Mouse (Mus musculus): Measurements from ENCODE around the gene Adora1. TPM values are rescaled to one million over a fixed set of nuclear protein-coding genes. Genes with fewer than 3 reads are reported as not detected.
"Not testable (repeated sequence)": the region's sequence is repeated elsewhere in the genome, so short reads cannot be mapped to it uniquely, and the experiment has no call there.

The Adora1 gene
- not detected in 2 replicates for total RNA-seq (2017)

GRCm38 (mm10) chr1:134235391-134235921 is at the start of gene Adora1:
Gene Adora1 (minus strand): TSS chr1:134235431.
- no peak for ATAC-seq (ENCODE audit: extremely low read depth, insufficient number of reproducible peaks, low FRiP score, poor library complexity, severe bottlenecking)

GRCm38 (mm10) chr1:134283108-134283507 is 47.9 kb upstream of the Adora1 start:
- ATAC-seq (ENCODE audit: extremely low read depth, insufficient number of reproducible peaks, low FRiP score, poor library complexity, severe bottlenecking), result no peak

- no peak for ATAC-seq (ENCODE audit: extremely low read depth, insufficient number of reproducible peaks, low FRiP score, poor library complexity, severe bottlenecking)
These were observed 47.1 kb upstream of the Adora1 start for GRCm38 (mm10) chr1:134282342-134282741.

GRCm38 (mm10) chr1:134281563-134281962 is 46.3 kb upstream of the Adora1 start:
- ATAC-seq (ENCODE audit: extremely low read depth, insufficient number of reproducible peaks, low FRiP score, poor library complexity, severe bottlenecking), result no peak

- ATAC-seq (ENCODE audit: extremely low read depth, insufficient number of reproducible peaks, low FRiP score, poor library complexity, severe bottlenecking), result no peak
These were observed 44.9 kb upstream of the Adora1 start for GRCm38 (mm10) chr1:134280174-134280573.

GRCm38 (mm10) chr1:134276823-134277222 is 41.6 kb upstream of the Adora1 start:
- ATAC-seq (ENCODE audit: extremely low read depth, insufficient number of reproducible peaks, low FRiP score, poor library complexity, severe bottlenecking), result no peak

- ATAC-seq (ENCODE audit: extremely low read depth, insufficient number of reproducible peaks, low FRiP score, poor library complexity, severe bottlenecking), result no peak
These were observed 40.6 kb upstream of the Adora1 start for GRCm38 (mm10) chr1:134275616-134276464.

- no peak for ATAC-seq (ENCODE audit: extremely low read depth, insufficient number of reproducible peaks, low FRiP score, poor library complexity, severe bottlenecking)
These were observed 39.3 kb upstream of the Adora1 start for GRCm38 (mm10) chr1:134274483-134274920.

- no peak for ATAC-seq (ENCODE audit: extremely low read depth, insufficient number of reproducible peaks, low FRiP score, poor library complexity, severe bottlenecking)
These were observed 38.5 kb upstream of the Adora1 start for GRCm38 (mm10) chr1:134273493-134274395.

- no peak for ATAC-seq (ENCODE audit: extremely low read depth, insufficient number of reproducible peaks, low FRiP score, poor library complexity, severe bottlenecking)
These were observed 37.6 kb upstream of the Adora1 start for GRCm38 (mm10) chr1:134272754-134273250.

GRCm38 (mm10) chr1:134270026-134270425 is 34.8 kb upstream of the Adora1 start:
- ATAC-seq (ENCODE audit: extremely low read depth, insufficient number of reproducible peaks, low FRiP score, poor library complexity, severe bottlenecking), result no peak

- ATAC-seq (ENCODE audit: extremely low read depth, insufficient number of reproducible peaks, low FRiP score, poor library complexity, severe bottlenecking), result no peak
These were observed 30.6 kb upstream of the Adora1 start for GRCm38 (mm10) chr1:134265797-134266196.

- no peak for ATAC-seq (ENCODE audit: extremely low read depth, insufficient number of reproducible peaks, low FRiP score, poor library complexity, severe bottlenecking)
These were observed 29.1 kb upstream of the Adora1 start for GRCm38 (mm10) chr1:134264341-134264740.

- ATAC-seq (ENCODE audit: extremely low read depth, insufficient number of reproducible peaks, low FRiP score, poor library complexity, severe bottlenecking), result not testable (repeated sequence)
These were observed 14.4 kb upstream of the Adora1 start for GRCm38 (mm10) chr1:134249681-134250080.

- ATAC-seq (ENCODE audit: extremely low read depth, insufficient number of reproducible peaks, low FRiP score, poor library complexity, severe bottlenecking), result no peak
These were observed 11.4 kb upstream of the Adora1 start for GRCm38 (mm10) chr1:134246590-134246989.

GRCm38 (mm10) chr1:134245004-134245717 is 9.9 kb upstream of the Adora1 start:
- ATAC-seq (ENCODE audit: extremely low read depth, insufficient number of reproducible peaks, low FRiP score, poor library complexity, severe bottlenecking), result no peak

GRCm38 (mm10) chr1:134243948-134244914 is 9.0 kb upstream of the Adora1 start:
- ATAC-seq (ENCODE audit: extremely low read depth, insufficient number of reproducible peaks, low FRiP score, poor library complexity, severe bottlenecking), result peak; percentile 57

- no peak for ATAC-seq (ENCODE audit: extremely low read depth, insufficient number of reproducible peaks, low FRiP score, poor library complexity, severe bottlenecking)
These were observed 8.3 kb upstream of the Adora1 start for GRCm38 (mm10) chr1:134243505-134243904.

Data from neutrophil, adult 5-6 weeks (primary cell).